Mouse (Mus musculus): ENCODE results near the gene Ankrd10. TPM values are rescaled to one million over a fixed set of nuclear protein-coding genes. Genes with fewer than 3 reads are reported as not detected.
A peak's percentile ranks its signal among the peaks of the same experiment; 100 is the strongest.

Ankrd10 gene
- polyA plus RNA-seq, 1 experiment from 2014 or later = 30.7 TPM

DNA sequence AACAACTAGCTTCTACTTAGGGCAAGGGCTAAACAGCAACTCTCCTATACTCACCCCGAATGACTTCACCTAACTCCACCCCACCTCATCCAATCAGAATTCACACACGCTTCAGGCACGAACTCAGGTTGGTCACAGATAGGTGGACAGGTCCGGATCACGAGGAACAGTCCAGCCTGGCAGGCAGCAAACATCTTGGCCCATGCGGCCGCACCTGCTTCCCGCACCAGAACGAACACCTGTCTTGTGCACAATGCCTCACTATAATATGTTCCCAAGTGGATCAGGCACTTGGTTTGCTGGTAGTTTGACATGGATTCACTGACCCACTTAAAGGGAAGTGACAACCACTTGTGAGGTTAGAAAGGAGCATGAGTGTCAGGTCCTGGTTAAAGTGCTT lies 26.7 kb downstream of the Ankrd10 start:
- no peaks in the 10 kb centered on the region for H3K4me1 ChIP-seq (replicated peaks)
- ATAC-seq (ENCODE audit: low read depth) (no peak), DNase-seq (no peak)
- H3K36me3 ChIP-seq = peaks cover 77% of the 10 kb centered on the region
- no peak overlapping the region for H3K9ac ChIP-seq
- H3K27ac ChIP-seq = no peak overlapping the region
- no peak overlapping the region for H3K4me2 ChIP-seq
- H3K9me3 ChIP-seq (replicated peaks) = no peaks in the 10 kb centered on the region; the same call in 1 of the 2 replicates
- no peaks in the 10 kb centered on the region for H3K27me3 ChIP-seq
- 84% methylated on average over 9 of the region's 9 CpGs for WGBS (ENCODE audit: insufficient replicate concordance)
- H3K4me3 ChIP-seq (replicated peaks) = no peak overlapping the region

DNA sequence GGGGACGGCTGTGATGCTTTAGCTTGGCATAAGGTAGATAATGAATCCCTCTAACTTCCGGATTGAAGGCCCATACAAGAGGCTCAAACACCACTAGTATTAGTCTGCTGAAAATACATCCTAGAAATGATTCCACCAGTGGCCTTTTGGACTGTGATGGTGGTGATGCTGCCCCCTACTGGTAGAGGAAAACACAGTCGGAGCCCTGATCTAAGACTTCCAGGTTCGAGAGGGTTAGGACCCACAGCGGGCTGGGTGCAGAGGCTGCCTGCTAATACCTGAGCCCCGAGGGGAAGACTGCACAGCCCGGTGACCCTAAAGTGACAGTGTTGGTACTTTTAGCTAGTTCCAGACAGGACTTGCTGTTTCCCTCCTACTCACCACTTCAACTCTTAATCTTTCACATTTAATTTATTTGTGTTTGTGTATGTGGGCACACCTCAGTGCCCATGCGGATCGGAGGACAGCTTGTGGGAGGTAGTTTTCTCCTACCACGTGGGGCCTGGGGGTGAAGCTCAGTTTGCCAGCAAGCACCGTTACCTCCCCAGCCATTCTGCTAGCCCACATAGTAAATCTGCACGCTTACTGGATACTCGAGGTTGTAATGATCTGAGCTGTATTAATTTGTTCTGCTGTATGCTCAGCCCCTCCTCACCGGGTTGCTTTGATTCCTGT lies 33.4 kb downstream of the Ankrd10 start:
- H3K4me1 ChIP-seq (replicated peaks) = no peaks in the 10 kb centered on the region
- peak; percentile 38 for DNase-seq
- H3K4me2 ChIP-seq = no peak overlapping the region
- H3K4me3 ChIP-seq (replicated peaks) = no peak overlapping the region
- peak; percentile 54; the same call in 1 of the 2 replicates for ATAC-seq (ENCODE audit: low read depth)
- WGBS (ENCODE audit: insufficient replicate concordance) = 36% methylated on average over 14 of the region's 14 CpGs
- H3K36me3 ChIP-seq = peaks cover 16% of the 10 kb centered on the region; the same call in 1 of the 2 replicates
- no peak overlapping the region for H3K27ac ChIP-seq
- H3K9me3 ChIP-seq (replicated peaks) = no peaks in the 10 kb centered on the region; the same call in 1 of the 2 replicates
- no peaks in the 10 kb centered on the region for H3K27me3 ChIP-seq
- no peak overlapping the region for H3K9ac ChIP-seq

DNA sequence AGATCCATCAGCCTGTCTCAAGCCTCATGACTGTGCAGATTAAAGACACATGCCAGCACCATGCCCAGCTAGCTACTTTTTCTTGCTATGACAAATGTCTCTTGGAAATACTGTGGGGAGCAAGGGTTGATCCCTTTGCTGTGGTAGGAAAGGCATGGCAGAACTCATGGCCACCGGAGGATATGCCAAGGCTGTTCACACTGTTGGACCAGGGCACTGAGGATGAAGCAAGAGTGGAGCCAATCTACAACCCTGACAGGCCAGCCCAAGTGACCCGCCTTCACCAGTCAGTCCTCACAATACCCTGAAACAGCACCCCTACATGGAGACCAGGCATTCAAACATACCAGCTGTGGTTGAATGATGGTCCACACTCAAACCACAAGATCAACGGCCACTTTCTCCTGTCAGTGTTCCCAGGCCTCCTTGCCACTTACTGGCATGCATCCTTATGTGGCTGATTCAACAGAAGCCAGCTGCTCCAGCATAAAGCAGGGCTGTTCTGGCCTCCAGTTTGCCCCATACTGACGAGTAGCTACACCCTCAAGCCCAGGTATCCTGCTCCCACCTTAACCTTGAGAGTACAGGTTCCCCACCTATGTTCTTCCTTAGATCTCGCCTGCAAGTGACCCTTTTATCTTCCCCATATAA lies 35.1 kb downstream of the Ankrd10 start:
- no peak overlapping the region for H3K27ac ChIP-seq
- no peak overlapping the region for H3K4me2 ChIP-seq
- no peaks in the 10 kb centered on the region for H3K27me3 ChIP-seq
- no peaks in the 10 kb centered on the region for H3K4me1 ChIP-seq (replicated peaks)
- DNase-seq (no peak), ATAC-seq (ENCODE audit: low read depth) (no peak)
- H3K4me3 ChIP-seq (replicated peaks) = no peak overlapping the region
- H3K9me3 ChIP-seq (replicated peaks) = no peaks in the 10 kb centered on the region
- 57% methylated on average over 5 of the region's 5 CpGs for WGBS (ENCODE audit: insufficient replicate concordance)
- no peak overlapping the region for H3K9ac ChIP-seq
- peaks cover 4% of the 10 kb centered on the region; the same call in 1 of the 2 replicates for H3K36me3 ChIP-seq

DNA sequence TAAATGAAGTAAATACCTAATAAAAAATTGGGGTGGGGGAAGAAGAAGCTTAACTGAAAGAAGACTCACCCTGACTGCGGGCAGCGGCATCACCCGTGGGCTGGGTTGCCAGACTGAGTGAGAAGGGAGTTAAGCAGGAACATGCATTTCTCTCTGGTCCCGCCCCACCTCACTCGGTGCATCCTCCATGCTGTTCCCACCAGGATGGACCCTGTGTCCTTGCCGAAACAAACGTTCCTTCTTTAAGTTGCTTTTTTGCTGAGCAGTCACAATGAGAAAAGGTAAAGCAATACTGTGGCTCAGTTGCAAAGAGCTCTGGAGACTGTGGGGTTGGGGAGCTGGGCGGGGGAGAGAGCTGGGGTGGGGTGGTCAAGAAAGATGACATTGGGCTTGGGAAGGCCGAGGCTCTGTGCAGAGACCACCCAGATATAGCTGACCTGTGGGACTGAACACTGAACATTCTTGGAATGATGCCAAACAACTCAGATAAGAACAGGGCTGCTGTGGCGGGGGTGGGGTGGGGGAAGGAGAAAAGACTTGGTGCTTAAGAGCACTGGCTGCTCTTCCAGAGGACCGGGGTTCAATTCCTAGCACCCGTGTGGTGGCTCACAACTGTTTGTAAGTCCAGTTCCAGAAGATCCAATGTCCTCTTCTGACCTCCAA lies 42.2 kb downstream of the Ankrd10 start:
- DNase-seq (no peak), ATAC-seq (ENCODE audit: low read depth) (no peak)

DNA sequence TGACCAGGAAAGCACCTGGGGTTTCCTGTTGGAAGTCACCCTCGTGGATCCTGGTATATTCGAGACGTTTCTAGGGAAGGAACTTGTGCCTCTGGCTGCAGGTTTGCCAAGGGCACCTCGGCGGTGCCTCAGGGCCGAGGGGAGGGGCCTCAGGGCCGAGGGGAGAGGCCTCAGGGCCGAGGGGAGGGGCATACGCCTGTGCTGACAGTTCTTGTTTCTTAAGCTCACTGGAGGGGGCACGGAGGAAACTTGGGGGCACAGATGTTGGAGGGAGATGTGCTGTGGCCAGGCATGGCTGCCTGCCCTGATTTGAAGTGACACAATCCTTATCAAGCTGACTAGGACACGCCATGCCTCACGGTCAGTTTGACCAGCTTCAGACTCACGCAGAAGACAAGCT lies 43.3 kb downstream of the Ankrd10 start:
- no peak overlapping the region for H3K4me3 ChIP-seq (replicated peaks)
- no peaks in the 10 kb centered on the region for H3K36me3 ChIP-seq
- H3K4me2 ChIP-seq = peak overlapping the region; percentile 28
- no peak overlapping the region for H3K9ac ChIP-seq
- no peaks in the 10 kb centered on the region for H3K27me3 ChIP-seq
- no peaks in the 10 kb centered on the region for H3K9me3 ChIP-seq (replicated peaks)
- no peak overlapping the region for H3K27ac ChIP-seq
- ATAC-seq (ENCODE audit: low read depth) (peak; percentile 66; the same call in 1 of the 2 replicates), DNase-seq (peak; percentile 28)
- WGBS (ENCODE audit: insufficient replicate concordance) = 11% methylated on average over 13 of the region's 13 CpGs
- H3K4me1 ChIP-seq (replicated peaks) = peaks cover 11% of the 10 kb centered on the region

More for the DNA sequence above, 42.2 kb downstream of the Ankrd10 start:
- H3K4me1 ChIP-seq (replicated peaks) = peaks cover 11% of the 10 kb centered on the region
- H3K27ac ChIP-seq = no peak overlapping the region
- H3K36me3 ChIP-seq = no peaks in the 10 kb centered on the region
- H3K9ac ChIP-seq = no peak overlapping the region
- H3K4me3 ChIP-seq (replicated peaks) = no peak overlapping the region
- H3K9me3 ChIP-seq (replicated peaks) = no peaks in the 10 kb centered on the region
- 58% methylated on average over 12 of the region's 12 CpGs for WGBS (ENCODE audit: insufficient replicate concordance)
- H3K27me3 ChIP-seq = no peaks in the 10 kb centered on the region
- H3K4me2 ChIP-seq = no peak overlapping the region

DNA sequence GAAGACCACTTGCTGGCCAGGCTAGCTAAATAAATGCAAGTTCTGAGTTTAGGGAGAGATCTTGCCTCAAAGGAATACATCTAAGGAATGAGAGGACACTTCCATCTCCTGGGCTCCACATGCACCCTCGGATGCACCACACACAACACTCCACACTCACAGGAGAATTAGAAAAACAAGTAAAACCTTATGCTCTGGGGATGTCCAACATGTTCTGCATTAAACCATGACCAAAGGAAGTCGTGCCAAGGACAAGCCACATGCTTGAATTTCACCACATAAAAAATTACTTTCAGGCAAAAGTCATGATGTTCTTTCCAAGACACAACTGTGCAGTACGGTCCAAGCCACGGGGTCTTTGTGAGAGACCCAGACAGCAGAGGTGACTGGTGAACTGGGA lies 43.7 kb downstream of the Ankrd10 start:
- no peaks in the 10 kb centered on the region for H3K9me3 ChIP-seq (replicated peaks)
- no peaks in the 10 kb centered on the region for H3K27me3 ChIP-seq
- DNase-seq (no peak), ATAC-seq (ENCODE audit: low read depth) (no peak)
- peak overlapping the region; percentile 28; the same call in 1 of the 2 replicates for H3K4me2 ChIP-seq
- H3K9ac ChIP-seq = no peak overlapping the region
- no peak overlapping the region for H3K4me3 ChIP-seq (replicated peaks)
- H3K36me3 ChIP-seq = no peaks in the 10 kb centered on the region
- H3K27ac ChIP-seq = no peak overlapping the region
- peaks cover 11% of the 10 kb centered on the region for H3K4me1 ChIP-seq (replicated peaks)
- WGBS (ENCODE audit: insufficient replicate concordance) = 58% methylated on average over 4 of the region's 4 CpGs

DNA sequence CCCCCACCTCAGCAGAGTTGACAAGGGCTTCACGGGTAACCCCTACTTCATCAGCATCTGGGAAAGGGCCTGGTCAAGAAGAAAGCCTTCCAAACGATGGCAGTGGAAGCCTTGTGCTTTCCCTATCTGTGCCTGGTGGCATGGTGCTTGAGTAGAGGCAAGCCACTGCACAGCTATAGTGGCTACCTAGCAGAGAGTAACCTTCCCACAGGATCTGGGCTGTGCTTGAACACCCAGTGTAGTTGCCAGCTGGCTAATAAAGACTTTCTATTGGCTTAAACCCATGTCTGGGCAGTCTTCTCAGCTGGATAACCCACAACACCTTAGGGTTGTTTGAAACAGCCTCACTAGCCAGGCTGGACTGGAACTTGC lies 49.2 kb downstream of the Ankrd10 start:
- no peak overlapping the region for H3K4me3 ChIP-seq (replicated peaks)
- no peaks in the 10 kb centered on the region for H3K36me3 ChIP-seq
- no peaks in the 10 kb centered on the region for H3K27me3 ChIP-seq
- H3K4me2 ChIP-seq = no peak overlapping the region
- peak overlapping the region; percentile 23; the same call in 1 of the 2 replicates for H3K9ac ChIP-seq
- no peak overlapping the region for H3K27ac ChIP-seq
- no peaks in the 10 kb centered on the region for H3K9me3 ChIP-seq (replicated peaks)
- WGBS (ENCODE audit: insufficient replicate concordance) = 50% methylated on average over 2 of the region's 2 CpGs
- ATAC-seq (ENCODE audit: low read depth) (no peak), DNase-seq (no peak)
- H3K4me1 ChIP-seq (replicated peaks) = no peaks in the 10 kb centered on the region

DNA sequence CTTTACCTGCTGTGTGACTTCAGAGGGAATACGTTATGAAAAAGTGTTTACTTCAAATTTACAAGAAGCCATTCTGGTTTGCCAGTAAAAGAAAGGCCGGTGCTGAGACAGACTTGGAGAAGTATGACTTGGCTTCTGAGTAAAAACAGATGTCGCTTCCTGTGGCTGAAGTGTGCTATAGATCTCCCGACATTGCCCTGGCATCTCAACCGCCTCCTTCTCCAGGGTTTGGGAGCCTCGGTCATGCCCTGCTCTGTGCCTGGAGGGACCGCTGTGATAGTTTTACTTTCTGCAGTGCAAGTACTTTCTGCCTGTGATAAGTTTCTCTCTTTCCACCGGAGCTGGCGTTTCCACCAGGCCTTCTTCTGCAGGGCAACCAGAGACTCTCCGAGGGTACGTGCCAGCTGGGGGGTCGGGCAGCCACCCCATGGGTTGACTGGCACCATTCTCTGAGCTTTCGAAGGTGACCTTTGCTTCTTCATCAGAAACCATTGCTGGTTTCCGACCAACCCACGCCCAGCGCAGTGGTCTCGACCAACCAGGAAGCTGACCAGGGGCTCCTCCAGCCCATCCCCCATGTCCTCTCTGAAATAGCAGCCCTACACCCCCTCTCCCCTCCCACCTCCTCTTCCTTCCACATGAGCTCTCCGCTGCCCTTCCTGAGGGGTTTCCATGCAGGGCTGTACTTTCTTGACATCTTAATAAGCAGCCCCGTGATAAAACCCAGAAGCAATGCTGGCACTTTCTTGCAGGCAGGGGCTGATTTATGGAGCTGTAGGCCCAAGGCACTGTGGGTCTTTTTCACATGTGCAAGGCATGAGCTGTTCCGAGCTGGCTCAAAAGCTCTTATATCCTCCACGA lies 49.8 kb downstream of the Ankrd10 start:
- ATAC-seq (ENCODE audit: low read depth) (no peak), DNase-seq (no peak)
- H3K4me1 ChIP-seq (replicated peaks) = no peaks in the 10 kb centered on the region
- H3K27me3 ChIP-seq = no peaks in the 10 kb centered on the region
- no peak overlapping the region for H3K4me2 ChIP-seq
- no peaks in the 10 kb centered on the region for H3K9me3 ChIP-seq (replicated peaks)
- H3K9ac ChIP-seq = no peak overlapping the region
- no peak overlapping the region for H3K27ac ChIP-seq
- 56% methylated on average over 21 of the region's 21 CpGs for WGBS (ENCODE audit: insufficient replicate concordance)
- no peaks in the 10 kb centered on the region for H3K36me3 ChIP-seq
- no peak overlapping the region for H3K4me3 ChIP-seq (replicated peaks)

DNA sequence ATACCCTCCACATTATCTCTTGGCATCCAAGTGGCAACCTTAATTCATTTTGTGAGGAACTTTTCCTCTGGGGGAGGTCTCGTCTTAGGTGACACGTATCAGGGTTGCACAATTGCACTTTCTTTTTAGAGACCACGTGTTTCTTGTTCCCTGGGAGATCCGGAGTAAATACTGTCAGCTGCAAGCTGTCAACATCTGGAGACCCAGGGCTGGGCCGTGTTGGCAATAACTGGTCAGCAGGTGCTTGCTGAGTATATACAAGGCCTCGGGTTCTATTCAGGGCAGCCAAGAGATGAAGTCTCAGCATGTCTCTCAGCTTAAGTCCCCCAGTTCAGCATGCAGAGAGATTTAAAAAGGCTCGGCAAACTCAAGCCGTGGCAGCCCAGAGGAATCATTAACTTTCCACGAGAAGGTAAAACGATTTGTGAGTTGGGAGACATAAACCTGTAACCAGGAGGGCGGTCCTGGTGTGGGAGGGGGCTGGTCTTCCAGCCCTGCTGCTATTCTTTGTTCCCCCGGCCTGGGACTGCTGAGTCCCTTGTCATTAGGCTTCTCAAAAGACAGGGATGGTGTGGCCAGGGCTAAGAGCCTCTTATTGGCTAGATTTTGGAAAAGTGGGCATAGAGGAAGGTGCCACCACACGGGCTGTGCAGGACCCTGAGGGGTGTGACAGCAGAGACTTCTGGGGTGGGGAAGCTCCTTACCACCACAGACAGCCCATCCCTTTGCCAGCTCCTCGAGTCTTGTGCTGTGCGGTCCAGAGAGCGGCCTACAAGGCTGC lies 59.8 kb downstream of the Ankrd10 start:
- H3K27me3 ChIP-seq = no peaks in the 10 kb centered on the region
- ATAC-seq (ENCODE audit: low read depth) (no peak), DNase-seq (no peak)
- H3K36me3 ChIP-seq = no peaks in the 10 kb centered on the region
- no peak overlapping the region for H3K4me3 ChIP-seq (replicated peaks)
- 52% methylated on average over 16 of the region's 16 CpGs for WGBS (ENCODE audit: insufficient replicate concordance)
- no peak overlapping the region for H3K9ac ChIP-seq
- H3K9me3 ChIP-seq (replicated peaks) = no peaks in the 10 kb centered on the region
- 0 out of 2 replicates have a peak, but pooled peaks cover 4% of the 10 kb centered on the region for H3K4me1 ChIP-seq (replicated peaks)
- H3K4me2 ChIP-seq = no peak overlapping the region
- no peak overlapping the region for H3K27ac ChIP-seq

DNA sequence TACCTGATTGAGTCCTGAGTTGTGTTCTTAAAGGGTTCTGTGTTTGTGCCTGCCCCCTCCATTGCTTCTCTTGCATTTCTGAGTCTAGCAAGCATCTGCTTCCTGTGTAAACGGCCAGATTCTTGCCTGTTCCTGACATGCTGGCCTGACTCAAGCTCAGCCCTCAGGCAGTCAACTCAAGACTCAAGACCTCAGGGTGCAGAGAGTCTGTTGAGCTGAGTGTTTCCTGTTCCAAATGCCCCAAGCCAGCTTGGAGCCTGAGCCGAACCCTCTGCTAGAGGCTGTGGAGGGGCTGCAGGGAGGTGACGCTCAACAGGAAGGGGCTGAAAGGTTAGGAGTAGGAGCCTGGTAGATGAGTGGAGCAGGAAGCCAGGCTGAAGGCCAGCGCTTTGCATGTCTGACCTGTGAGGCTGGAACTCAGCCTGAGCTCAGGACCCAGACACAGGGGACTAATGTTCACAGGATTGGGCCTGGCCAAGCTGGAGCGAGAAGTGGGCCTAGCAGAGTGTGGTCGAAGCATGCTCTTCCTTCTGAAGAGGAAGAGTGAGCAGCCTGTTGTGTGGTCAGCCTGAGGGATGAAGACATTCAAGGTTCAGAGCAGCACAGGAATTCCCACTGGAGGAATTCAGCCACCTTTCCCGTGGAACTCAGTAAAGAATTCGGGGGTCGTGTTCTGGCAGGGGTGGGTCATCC lies 60.5 kb downstream of the Ankrd10 start:
- Histone ChIP-seq H3K36me3 (no peaks in the 10 kb centered on the region), H3K9ac (no peak overlapping the region), H3K27me3 (no peaks in the 10 kb centered on the region), H3K27ac (peak overlapping the region; percentile 58), H3K4me1 (replicated peaks) (0 out of 2 replicates have a peak, but pooled peaks cover 5% of the 10 kb centered on the region), H3K4me2 (no peak overlapping the region), H3K4me3 (replicated peaks) (no peak overlapping the region), H3K9me3 (replicated peaks) (no peaks in the 10 kb centered on the region)
- DNase-seq (no peak), ATAC-seq (ENCODE audit: low read depth) (0 out of 2 replicates have a peak, but pooled peaks have one; percentile 26)
- WGBS (ENCODE audit: insufficient replicate concordance) = 50% methylated on average over 9 of the region's 9 CpGs
